Mouse (Mus musculus) layer of hippocampus, adult 6 months (tissue): Measurements from ENCODE around the gene Matn4. TPM values are rescaled to one million over a fixed set of nuclear protein-coding genes. Genes with fewer than 3 reads are reported as not detected.

ENCODE experiments used
- long read RNA-seq, 2 experiments: library from polyadenylated mRNA; unstranded; transcript quantifications; one replicate each; pipeline ENCODE4 v2.0.0; 2019 to 2020
- microRNA-seq: library from miRNA; unstranded; fragments of <30 nt; microRNA quantifications from one replicate; pipeline ENCODE4 v1.2.0, GENCODE M21; 2020
- polyA plus RNA-seq: library from polyadenylated mRNA; unstranded; fragments of <200 nt; fragmentation: Nextera tagmentation; gene quantifications from 2 replicates; pipeline ENCODE4 v1.2.3, GENCODE M21; 2021

Gene Matn4
- polyA plus RNA-seq, result 2.3 and 2.6 TPM in 2 replicates
- long read RNA-seq, experiment 1, transcript Matn4-201 (11 exons, 2,304 nt), result major isoform, 5 of 7 reads
- long read RNA-seq, experiment 1, partial matches to known transcripts, result 1 of 7 reads
- long read RNA-seq, experiment 1, other reads (novel, unspliced or antisense), result 1 of 7 reads
- long read RNA-seq, experiment 2, full-length matches to known transcripts, result 64 of 70 reads
- long read RNA-seq, experiment 2, partial matches to known transcripts, result 2 of 70 reads
- long read RNA-seq, experiment 2, other reads (novel, unspliced or antisense), result 4 of 70 reads

GRCm38 (mm10) chr2:164405060-164405459 lies at the start of gene Matn4:
TSS of gene Matn4 (minus strand) at chr2:164405160.

GRCm38 (mm10) chr2:164443460-164444000 lies 38.6 kb upstream of the Matn4 start, which contains the start of gene Sdc4:
TSS of gene Sdc4 (minus strand) at chr2:164443887.

DNA sequence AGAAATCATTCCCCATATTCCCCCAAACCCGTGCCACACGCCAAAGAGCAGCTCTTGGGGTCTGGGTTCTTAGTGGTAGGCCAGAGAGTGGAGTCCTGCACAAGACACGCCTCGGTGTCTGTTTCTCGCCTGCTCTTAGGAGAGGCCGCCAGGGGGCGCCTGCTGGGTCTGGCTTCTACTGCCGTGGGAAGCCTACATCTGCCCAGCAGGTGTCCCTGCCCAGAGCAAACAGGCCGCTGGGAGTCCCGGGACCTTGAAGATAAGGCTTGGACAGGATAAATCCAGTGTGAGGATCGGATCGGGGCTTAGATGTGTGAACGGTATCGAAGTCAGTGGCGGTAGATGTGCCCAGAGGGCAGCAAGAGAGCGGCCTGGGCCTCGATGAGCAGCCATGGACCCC lies 2.1 kb downstream of the Matn4 start, which contains the start of gene Rbpjl:
Gene Rbpjl (plus strand): TSS at position 236 of the 400 bp plus-strand sequence.

DNA sequence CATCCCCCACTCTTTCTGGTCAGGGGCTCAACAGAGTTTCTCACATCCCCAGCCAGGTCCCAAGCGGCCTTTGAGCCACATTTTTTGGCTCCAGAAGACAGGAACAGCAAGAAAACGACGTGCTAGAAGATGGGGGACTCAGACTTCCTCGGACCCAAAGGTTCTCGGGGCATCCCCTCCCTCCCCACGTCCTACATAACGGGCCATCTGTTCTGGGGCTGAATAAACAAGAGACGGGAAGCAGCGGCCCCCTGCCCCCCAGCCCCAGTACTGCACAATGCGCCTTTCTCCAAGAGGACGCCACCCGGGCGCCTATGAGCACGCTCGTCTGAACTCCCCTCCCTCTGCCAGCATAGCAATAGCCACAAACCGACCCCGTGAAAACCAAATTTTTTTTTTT lies 15.9 kb downstream of the Matn4 start, which contains the start of gene Slpi:
Gene Slpi (minus strand): TSS at position 76 of the 400 bp plus-strand sequence.

Small RNA genes lying within 50 kb of the gene (microRNA-seq; reads per million reads assigned to microRNA genes)
- not detected for gene Mir7678

Other genes starting within 250 kb of the Matn4 start
- 4.2 and 5.7 TPM in 2 replicates for gene Kcns1, start 234.0 kb downstream of the Matn4 start, polyA plus RNA-seq
- gene Wfdc5, start 222.4 kb downstream of the Matn4 start, polyA plus RNA-seq, result not detected in 2 replicates
- not detected in 2 replicates for gene Wfdc12, start 214.6 kb downstream of the Matn4 start, polyA plus RNA-seq
- not detected in 2 replicates for gene Wfdc15a, start 205.0 kb downstream of the Matn4 start, polyA plus RNA-seq
- not detected in 2 replicates for gene Wfdc15b, start 183.5 kb downstream of the Matn4 start, polyA plus RNA-seq
- not detected in 2 replicates for gene Svs2, start 166.7 kb downstream of the Matn4 start, polyA plus RNA-seq
- gene Svs3b, start 148.5 kb downstream of the Matn4 start, polyA plus RNA-seq, result not detected in 2 replicates
- gene Svs4, start 126.7 kb downstream of the Matn4 start, polyA plus RNA-seq, result not detected in 2 replicates
- gene Svs3a, start 115.9 kb downstream of the Matn4 start, polyA plus RNA-seq, result not detected in 2 replicates
- not detected in 2 replicates for gene Svs6, start 88.4 kb downstream of the Matn4 start, polyA plus RNA-seq
- not detected in 2 replicates for gene Svs5, start 72.4 kb downstream of the Matn4 start, polyA plus RNA-seq
- 0.24 and 0.45 TPM in 2 replicates for gene Slpi, start 16.1 kb downstream of the Matn4 start, polyA plus RNA-seq
- gene Rbpjl, start 2.0 kb downstream of the Matn4 start, polyA plus RNA-seq, result 0.21 TPM in 2 replicates
- gene Sdc4, start 38.7 kb upstream of the Matn4 start, polyA plus RNA-seq, result 189 and 290 TPM in 2 replicates
- 122 and 133 TPM in 2 replicates for gene Sys1, start 51.8 kb upstream of the Matn4 start, polyA plus RNA-seq
- gene Gm20458, start 55.8 kb upstream of the Matn4 start, polyA plus RNA-seq, result 8.3 and 10.1 TPM in 2 replicates
- gene Trp53tg5, start 68.6 kb upstream of the Matn4 start, polyA plus RNA-seq, result not detected in 2 replicates
- 184 and 200 TPM in 2 replicates for gene Dbndd2, start 80.9 kb upstream of the Matn4 start, polyA plus RNA-seq
- 48.8 and 68.4 TPM in 2 replicates for gene Pigt, start 92.4 kb upstream of the Matn4 start, polyA plus RNA-seq
- gene Wfdc2, start 157.3 kb upstream of the Matn4 start, polyA plus RNA-seq, result 0.52 and 8.3 TPM in 2 replicates
- gene Spint3, start 168.3 kb upstream of the Matn4 start, polyA plus RNA-seq, result not detected in 2 replicates
- not detected in 2 replicates for gene Wfdc6a, start 180.3 kb upstream of the Matn4 start, polyA plus RNA-seq
- not detected in 2 replicates for gene Eppin, start 188.4 kb upstream of the Matn4 start, polyA plus RNA-seq
- not detected in 2 replicates for gene Wfdc6b, start 208.4 kb upstream of the Matn4 start, polyA plus RNA-seq
- not detected in 2 replicates for gene Wfdc8, start 208.5 kb upstream of the Matn4 start, polyA plus RNA-seq
- gene Wfdc16, start 233.6 kb upstream of the Matn4 start, polyA plus RNA-seq, result not detected in 2 replicates